Mouse (Mus musculus) limb, embryonic 13.5 days (tissue): ENCODE measurements around the gene Agpat1. TPM values are rescaled to one million over a fixed set of nuclear protein-coding genes. Genes with fewer than 3 reads are reported as not detected.

Experiments used
- ATAC-seq: fragments of 200-750 bp; cut with Nextera tagmentation; 2 replicates; pipeline ENCODE4 v1.8.0; 2017; ENCODE audit warnings: low read depth, moderate number of reproducible peaks, moderate TSS enrichment; ENCODE audit not compliant: low FRiP score
- H3K27ac ChIP-seq: fragments of 300-500 bp; sonication (generic); 2 replicates; pipeline ENCODE4 v1.5.1; 2015; ENCODE audit warnings: inconsistent platforms, mild to moderate bottlenecking, moderate library complexity
- H3K27me3 ChIP-seq: fragments of 300-500 bp; sonication (generic); 2 replicates; pipeline ENCODE4 v1.6.1; 2015; ENCODE audit warnings: mild to moderate bottlenecking, inconsistent platforms
- H3K36me3 ChIP-seq: fragments of 300-500 bp; sonication (generic); 2 replicates; pipeline ENCODE4 v1.6.1; 2015; ENCODE audit warnings: inconsistent platforms, mild to moderate bottlenecking, moderate library complexity
- H3K4me1 ChIP-seq: fragments of 300-500 bp; sonication (generic); 2 replicates; pipeline ENCODE4 v1.6.1; 2015; ENCODE audit warnings: inconsistent platforms
- H3K4me2 ChIP-seq: fragments of 300-500 bp; sonication (generic); replicated peaks from 2 replicates; pipeline ENCODE4 v1.6.1; 2015; ENCODE audit warnings: inconsistent platforms, mild to moderate bottlenecking, moderate library complexity
- H3K4me3 ChIP-seq: fragments of 300-500 bp; sonication (generic); 2 replicates; pipeline ENCODE4 v1.5.1; 2015; ENCODE audit warnings: moderate library complexity, mild to moderate bottlenecking, inconsistent platforms
- H3K9ac ChIP-seq: fragments of 300-500 bp; sonication (generic); 2 replicates; pipeline ENCODE4 v1.6.1; 2015; ENCODE audit warnings: mild to moderate bottlenecking, inconsistent platforms
- H3K9me3 ChIP-seq: fragments of 300-500 bp; sonication (generic); 2 replicates; pipeline ENCODE4 v1.6.1; 2016; ENCODE audit warnings: inconsistent platforms
- WGBS: fragments of 180-500 bp; shearing (Covaris S2); methylation state at CpG from one replicate; pipeline ENCODE4 v1.1.7; 2015; 5-methylcytosine and 5-hydroxymethylcytosine counted together
- polyA plus RNA-seq: library from polyadenylated mRNA; unstranded; fragments of >200 nt; fragmentation: Nextera tagmentation; extraction: Ambion mirVana; gene quantifications from 2 replicates; pipeline ENCODE4 v1.2.1, GENCODE M21; 2015

Gene Agpat1
- polyA plus RNA-seq, 1 experiment from 2014 or later: 58.4 TPM

- Histone ChIP-seq H3K9me3 (no peaks in the 10 kb centered on the region), H3K4me1 (peaks cover 56% of the 10 kb centered on the region), H3K4me3 (peak within 1 kb of the TSS; percentile 79), H3K27me3 (peaks cover 58% of the 10 kb centered on the region), H3K4me2 (peak within 1 kb of the TSS; percentile 94), H3K9ac (peak within 1 kb of the TSS; percentile 77), H3K27ac (peak within 1 kb of the TSS; percentile 95; the same call in 1 of the 2 replicates), H3K36me3 (peaks cover 9% of the 10 kb centered on the region; the same call in 1 of the 2 replicates)
- no peak for ATAC-seq
- WGBS: 2% methylated on average over 13 of the region's 16 CpGs
Measured at GRCm38 (mm10) chr17:34629221-34629751, 25.2 kb downstream of the Agpat1 start, which contains the start of gene Prrt1. Gene Prrt1 (plus strand): TSS chr17:34629533.

DNA sequence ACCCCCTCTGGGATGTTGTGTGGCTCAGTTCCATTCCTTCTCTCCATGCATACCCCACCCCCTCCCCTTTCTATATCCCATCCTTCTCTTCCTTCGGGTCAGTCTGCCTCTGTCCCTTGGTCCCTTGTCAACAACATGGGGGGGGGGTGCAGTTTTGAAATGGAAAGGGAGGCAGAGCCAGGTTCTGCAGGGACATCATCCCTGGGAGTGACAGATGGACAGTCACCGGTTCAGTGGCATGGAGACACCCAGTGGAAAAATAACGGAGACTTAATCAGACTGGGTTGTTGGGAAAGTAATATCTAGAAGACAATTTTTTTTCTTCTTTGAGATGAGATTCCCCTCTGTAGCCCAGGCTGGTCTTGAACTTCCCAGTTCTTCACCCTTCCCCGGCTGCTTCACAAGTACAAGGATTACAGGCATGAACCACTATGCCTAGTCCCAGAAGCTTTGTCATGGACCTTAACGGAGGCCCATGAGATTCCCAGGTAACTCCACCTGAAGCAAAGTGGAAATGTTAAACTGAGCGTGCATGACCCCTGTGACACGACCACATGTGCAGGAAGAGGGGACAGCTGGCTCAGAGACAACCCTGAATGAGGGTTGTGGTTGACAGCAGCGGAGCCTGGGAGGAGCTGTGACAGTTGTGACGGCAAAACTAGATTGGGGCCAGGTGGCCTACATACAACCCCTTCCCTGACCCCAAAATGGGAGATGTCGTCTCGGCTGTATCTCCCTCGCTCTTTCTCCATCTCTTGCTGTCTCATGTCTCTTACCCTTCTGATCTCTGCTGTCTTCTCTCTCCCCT, 25.9 kb downstream of the Agpat1 start:
- Histone ChIP-seq H3K27me3 (peaks cover 58% of the 10 kb centered on the region), H3K4me3 (peak overlapping the region; percentile 79), H3K9me3 (no peaks in the 10 kb centered on the region), H3K36me3 (peaks cover 8% of the 10 kb centered on the region; the same call in 1 of the 2 replicates), H3K27ac (no peak overlapping the region), H3K4me2 (peak overlapping the region; percentile 94), H3K9ac (0 out of 2 replicates have a peak overlapping the region, but pooled peaks have one; percentile 39), H3K4me1 (peaks cover 56% of the 10 kb centered on the region)
- WGBS: 17% methylated on average over 12 of the region's 12 CpGs
- ATAC-seq: no peak

GRCm38 (mm10) chr17:34630761-34631301, 26.8 kb downstream of the Agpat1 start:
- peak overlapping the region; percentile 44 for H3K4me3 ChIP-seq
- peak overlapping the region; percentile 57 for H3K4me2 ChIP-seq
- peak overlapping the region; percentile 39; the same call in 1 of the 2 replicates for H3K9ac ChIP-seq
- 1% methylated on average over 47 of the region's 48 CpGs for WGBS
- H3K4me1 ChIP-seq: peaks cover 53% of the 10 kb centered on the region
- H3K36me3 ChIP-seq: no peaks in the 10 kb centered on the region
- no peaks in the 10 kb centered on the region for H3K9me3 ChIP-seq
- no peak overlapping the region for H3K27ac ChIP-seq
- H3K27me3 ChIP-seq: peaks cover 58% of the 10 kb centered on the region
- ATAC-seq: no peak

GRCm38 (mm10) chr17:34631647-34632046, 27.6 kb downstream of the Agpat1 start:
- Histone ChIP-seq H3K9me3 (no peaks in the 10 kb centered on the region), H3K4me1 (peaks cover 45% of the 10 kb centered on the region), H3K4me2 (peak overlapping the region; percentile 79), H3K36me3 (no peaks in the 10 kb centered on the region), H3K27me3 (peaks cover 61% of the 10 kb centered on the region), H3K9ac (peak overlapping the region; percentile 53), H3K4me3 (peak overlapping the region; percentile 44), H3K27ac (no peak overlapping the region)
- 8% methylated on average over 12 of the region's 12 CpGs for WGBS
- no peak for ATAC-seq

DNA sequence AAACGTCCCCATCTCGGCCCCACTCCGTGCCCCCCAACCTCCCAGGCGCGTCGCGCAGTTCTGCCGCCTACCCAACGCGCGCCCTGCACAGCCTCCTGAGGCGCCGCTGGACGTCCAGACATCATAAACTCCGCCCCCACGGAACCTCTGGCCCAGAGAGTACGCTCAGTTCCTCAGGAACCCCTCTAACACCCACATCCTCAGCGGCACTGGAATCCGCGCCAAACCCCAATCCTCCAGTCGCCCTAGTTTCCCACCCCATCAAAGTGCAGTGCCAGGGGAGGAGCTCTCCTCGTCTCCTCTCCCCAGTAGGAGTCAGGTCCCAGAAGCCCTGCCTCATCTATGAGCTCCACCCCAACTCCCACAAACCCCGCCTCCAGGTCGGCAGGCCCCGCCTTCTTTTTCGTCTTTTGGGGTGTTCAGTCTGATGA, 28.2 kb downstream of the Agpat1 start:
- H3K4me3 ChIP-seq: peak overlapping the region; percentile 44
- 1% methylated on average over 26 of the region's 26 CpGs for WGBS
- peak overlapping the region; percentile 53 for H3K9ac ChIP-seq
- ATAC-seq: peak; percentile 29; the same call in 1 of the 2 replicates
- no peaks in the 10 kb centered on the region for H3K9me3 ChIP-seq
- peak overlapping the region; percentile 79 for H3K4me2 ChIP-seq
- H3K27me3 ChIP-seq: peaks cover 65% of the 10 kb centered on the region
- H3K4me1 ChIP-seq: peaks cover 44% of the 10 kb centered on the region
- no peaks in the 10 kb centered on the region for H3K36me3 ChIP-seq
- H3K27ac ChIP-seq: no peak overlapping the region

DNA sequence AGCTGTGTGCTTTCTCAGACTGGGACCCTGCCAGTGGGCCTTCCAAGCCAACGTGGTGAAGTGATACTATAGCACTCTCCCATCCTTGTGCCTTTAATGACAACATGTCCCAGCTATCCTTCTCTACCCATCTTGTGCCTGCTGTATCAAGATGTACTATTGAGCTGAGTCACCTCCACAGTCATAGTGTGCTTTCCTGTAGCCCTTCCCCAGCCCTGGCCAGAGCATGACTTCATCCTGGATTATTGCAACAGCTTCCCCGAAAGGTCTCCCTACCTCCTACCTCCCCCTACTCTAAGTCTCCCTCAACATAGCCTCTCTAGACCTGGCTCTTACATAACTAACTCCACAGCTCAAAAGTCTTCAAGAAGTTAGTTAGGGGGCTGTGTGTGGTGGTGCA, 31.6 kb downstream of the Agpat1 start:
- Histone ChIP-seq H3K36me3 (no peaks in the 10 kb centered on the region), H3K4me2 (no peak overlapping the region), H3K27me3 (peaks cover 42% of the 10 kb centered on the region), H3K4me3 (no peak overlapping the region), H3K27ac (no peak overlapping the region), H3K9me3 (no peaks in the 10 kb centered on the region), H3K4me1 (peaks cover 26% of the 10 kb centered on the region), H3K9ac (no peak overlapping the region)
- 66% methylated on average over 2 of the region's 2 CpGs for WGBS
- no peak for ATAC-seq

GRCm38 (mm10) chr17:34637459-34637858, 33.4 kb downstream of the Agpat1 start:
- H3K27me3 ChIP-seq: peaks cover 25% of the 10 kb centered on the region
- no peaks in the 10 kb centered on the region for H3K9me3 ChIP-seq
- peaks cover 17% of the 10 kb centered on the region for H3K4me1 ChIP-seq
- H3K27ac ChIP-seq: no peak overlapping the region
- H3K9ac ChIP-seq: no peak overlapping the region
- no peaks in the 10 kb centered on the region for H3K36me3 ChIP-seq
- H3K4me2 ChIP-seq: no peak overlapping the region
- 58% methylated on average over 3 of the region's 3 CpGs for WGBS
- ATAC-seq: no peak
- no peak overlapping the region for H3K4me3 ChIP-seq

- no peak overlapping the region for H3K4me3 ChIP-seq
- H3K4me1 ChIP-seq: peaks cover 15% of the 10 kb centered on the region
- H3K27ac ChIP-seq: no peak overlapping the region
- H3K4me2 ChIP-seq: no peak overlapping the region
- no peak overlapping the region for H3K9ac ChIP-seq
- H3K36me3 ChIP-seq: no peaks in the 10 kb centered on the region
- ATAC-seq: no peak
- no peaks in the 10 kb centered on the region for H3K9me3 ChIP-seq
- 75% methylated on average over 7 of the region's 7 CpGs for WGBS
- H3K27me3 ChIP-seq: peaks cover 7% of the 10 kb centered on the region; the same call in 1 of the 2 replicates
Measured at GRCm38 (mm10) chr17:34639461-34640255, 35.6 kb downstream of the Agpat1 start.

- Histone ChIP-seq H3K9ac (peak overlapping the region; percentile 51), H3K4me2 (peak overlapping the region; percentile 38; the same call in 1 of the 2 replicates), H3K4me1 (peaks cover 25% of the 10 kb centered on the region)
Measured at GRCm38 (mm10) chr17:34640778-34641601, 36.9 kb downstream of the Agpat1 start.

DNA sequence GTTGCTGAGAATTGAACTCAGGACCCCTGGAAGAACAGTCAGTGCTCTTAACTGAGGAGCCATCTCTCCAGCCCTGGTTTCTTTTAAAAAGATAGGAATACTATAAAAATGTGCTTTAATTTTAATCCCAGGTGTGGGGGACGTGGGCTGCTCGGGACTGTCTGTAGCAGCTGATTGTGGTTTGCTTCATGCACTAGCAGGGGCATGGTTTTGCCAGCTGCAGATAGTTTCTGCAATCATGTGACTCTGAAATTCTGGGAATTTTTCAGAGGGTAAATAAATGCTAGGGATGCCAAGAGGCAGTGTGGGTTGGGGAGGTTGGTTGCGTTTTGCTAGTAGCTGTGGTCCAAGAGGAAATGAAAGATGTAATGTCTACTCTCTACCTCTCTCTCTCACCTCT, 37.9 kb downstream of the Agpat1 start:
- no peaks in the 10 kb centered on the region for H3K36me3 ChIP-seq
- peaks cover 2% of the 10 kb centered on the region; the same call in 1 of the 2 replicates for H3K27me3 ChIP-seq
- no peaks in the 10 kb centered on the region for H3K9me3 ChIP-seq
- 66% methylated on average over 3 of the region's 3 CpGs for WGBS
- H3K27ac ChIP-seq: no peak overlapping the region
- H3K4me2 ChIP-seq: no peak overlapping the region
- H3K9ac ChIP-seq: no peak overlapping the region
- no peak overlapping the region for H3K4me3 ChIP-seq
- ATAC-seq: no peak
- H3K4me1 ChIP-seq: peaks cover 32% of the 10 kb centered on the region

More at GRCm38 (mm10) chr17:34640778-34641601, 36.9 kb downstream of the Agpat1 start:
- Histone ChIP-seq H3K9me3 (no peaks in the 10 kb centered on the region), H3K4me3 (no peak overlapping the region), H3K36me3 (no peaks in the 10 kb centered on the region), H3K27me3 (peaks cover 7% of the 10 kb centered on the region; the same call in 1 of the 2 replicates), H3K27ac (peak overlapping the region; percentile 77)
- 18% methylated on average over 11 of the region's 11 CpGs for WGBS
- ATAC-seq: peak; percentile 33

DNA sequence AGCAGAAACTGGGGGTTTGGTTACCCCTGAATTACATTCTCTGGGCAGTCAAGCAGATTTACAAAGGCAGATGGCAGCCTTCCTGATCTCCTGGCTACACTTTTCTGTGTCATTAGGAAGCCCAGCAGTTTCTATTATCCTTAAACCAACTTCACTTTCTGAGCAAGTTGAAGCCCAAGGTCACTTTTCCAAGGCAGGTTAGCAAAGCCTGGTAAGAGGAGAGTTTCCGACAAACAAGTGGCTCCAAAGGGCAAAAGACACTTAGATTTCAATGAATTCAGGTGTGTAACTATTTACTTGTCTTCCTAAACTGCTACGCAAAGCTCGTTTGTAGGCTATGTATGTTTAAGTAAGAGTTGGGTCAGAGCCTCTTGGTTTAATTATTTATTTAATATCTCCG, 39.3 kb downstream of the Agpat1 start:
- ATAC-seq: no peak
- 90% methylated on average over 4 of the region's 4 CpGs for WGBS
- H3K36me3 ChIP-seq: peaks cover under 1% of the 10 kb centered on the region; the same call in 1 of the 2 replicates
- H3K27ac ChIP-seq: no peak overlapping the region
- no peak overlapping the region for H3K4me3 ChIP-seq
- H3K9ac ChIP-seq: no peak overlapping the region
- peaks cover 41% of the 10 kb centered on the region for H3K4me1 ChIP-seq
- H3K27me3 ChIP-seq: no peaks in the 10 kb centered on the region
- no peak overlapping the region for H3K4me2 ChIP-seq
- H3K9me3 ChIP-seq: no peaks in the 10 kb centered on the region
